Mouse (Mus musculus) G1E (cell line): Measurements from ENCODE around the gene Palm2.

Source experiments
- CTCF ChIP-seq: IDR thresholded peaks from 2 replicates; pipeline ENCODE4 v1.5.1; 2012; ENCODE audit warnings: low read depth, low read length, inconsistent platforms, mixed read lengths
- GATA1 ChIP-seq: IDR thresholded peaks from 2 replicates; pipeline ENCODE4 v1.6.1; 2012; ENCODE audit warnings: borderline replicate concordance, low read length, inconsistent platforms, mixed read lengths
- POLR2AphosphoS5 ChIP-seq: IDR thresholded peaks from 2 replicates; pipeline ENCODE4 v1.6.1; 2012; ENCODE audit warnings: low read depth, low read length, inconsistent platforms; ENCODE audit not compliant: insufficient replicate concordance

GRCm38 (mm10) chr4:57637636-57638386, 203.8 kb downstream of the Palm2 start:
- TF ChIP-seq POLR2AphosphoS5 (no peak), CTCF (no peak), GATA1 (no peak)
